Mouse (Mus musculus): ENCODE measurements around the gene Sox18. TPM values are rescaled to one million over a fixed set of nuclear protein-coding genes. Genes with fewer than 3 reads are reported as not detected.
A peak's percentile ranks its signal among the peaks of the same experiment; 100 is the strongest.

The Sox18 gene
- 25.5 and 30.5 TPM in 2 replicates for polyA plus RNA-seq (2014; fragmentation: Nextera tagmentation; extraction: Ambion mirVana)

- Histone ChIP-seq H3K36me3 (ENCODE audit: control insufficient read depth, insufficient read depth, low read length) (no peaks in the 10 kb centered on the region), H3K27me3 (replicated peaks; ENCODE audit: control insufficient read depth, insufficient read depth, low read length) (peaks cover 64% of the 10 kb centered on the region), H3K4me3 (ENCODE audit: low read depth, low read length) (peak within 1 kb of the TSS; percentile 47), H3K9ac (ENCODE audit: low read length) (peak within 1 kb of the TSS; percentile 38; the same call in 1 of the 2 replicates), H3K4me2 (ENCODE audit: low read length) (peak within 1 kb of the TSS; percentile 68), H3K27ac (ENCODE audit: low read depth) (no peak within 1 kb of the TSS), H3K9me3 (ENCODE audit: control insufficient read depth, low read length) (no peaks in the 10 kb centered on the region), H3K4me1 (replicated peaks; ENCODE audit: control insufficient read depth, insufficient read depth, low read length) (peaks cover 5% of the 10 kb centered on the region; the same call in 1 of the 2 replicates)
- under 1% methylated on average over 43 of the region's 43 CpGs for WGBS
- ATAC-seq (replicated peaks; ENCODE audit: low FRiP score, low TSS enrichment, low read depth) = no peak
- DNase-seq (ENCODE audit: low spot score) = peak; percentile 63
Measured at GRCm38 (mm10) chr2:181671326-181671725, at the start of gene Sox18. Sox18 (minus strand) TSS chr2:181671640.

- Histone ChIP-seq H3K27ac (ENCODE audit: low read depth) (no peak overlapping the region), H3K4me2 (ENCODE audit: low read length) (no peak overlapping the region), H3K27me3 (replicated peaks; ENCODE audit: control insufficient read depth, insufficient read depth, low read length) (no peaks in the 10 kb centered on the region), H3K9ac (ENCODE audit: low read length) (no peak overlapping the region), H3K9me3 (ENCODE audit: control insufficient read depth, low read length) (no peaks in the 10 kb centered on the region), H3K4me3 (ENCODE audit: low read depth, low read length) (no peak overlapping the region), H3K36me3 (ENCODE audit: control insufficient read depth, insufficient read depth, low read length) (no peaks in the 10 kb centered on the region), H3K4me1 (replicated peaks; ENCODE audit: control insufficient read depth, insufficient read depth, low read length) (no peaks in the 10 kb centered on the region)
- DNase-seq (ENCODE audit: low spot score) (peak; percentile 24), ATAC-seq (replicated peaks; ENCODE audit: low FRiP score, low TSS enrichment, low read depth) (no peak)
Measured at GRCm38 (mm10) chr2:181721200-181721599, 49.8 kb upstream of the Sox18 start.

GRCm38 (mm10) chr2:181720061-181720460, 48.6 kb upstream of the Sox18 start:
- no peak overlapping the region for H3K9ac ChIP-seq (ENCODE audit: low read length)
- 30% methylated on average over 3 of the region's 3 CpGs for WGBS
- H3K27ac ChIP-seq (ENCODE audit: low read depth) = no peak overlapping the region
- H3K27me3 ChIP-seq (replicated peaks; ENCODE audit: control insufficient read depth, insufficient read depth, low read length) = no peaks in the 10 kb centered on the region
- no peaks in the 10 kb centered on the region for H3K36me3 ChIP-seq (ENCODE audit: control insufficient read depth, insufficient read depth, low read length)
- H3K4me3 ChIP-seq (ENCODE audit: low read depth, low read length) = no peak overlapping the region
- no peak overlapping the region for H3K4me2 ChIP-seq (ENCODE audit: low read length)
- H3K9me3 ChIP-seq (ENCODE audit: control insufficient read depth, low read length) = no peaks in the 10 kb centered on the region
- H3K4me1 ChIP-seq (replicated peaks; ENCODE audit: control insufficient read depth, insufficient read depth, low read length) = 0 out of 2 replicates have a peak, but pooled peaks cover under 1% of the 10 kb centered on the region
- peak; percentile 32 for DNase-seq (ENCODE audit: low spot score)
- ATAC-seq (replicated peaks; ENCODE audit: low FRiP score, low TSS enrichment, low read depth) = no peak

GRCm38 (mm10) chr2:181716991-181717390, 45.6 kb upstream of the Sox18 start:
- Histone ChIP-seq H3K27ac (ENCODE audit: low read depth) (no peak overlapping the region), H3K36me3 (ENCODE audit: control insufficient read depth, insufficient read depth, low read length) (no peaks in the 10 kb centered on the region), H3K27me3 (replicated peaks; ENCODE audit: control insufficient read depth, insufficient read depth, low read length) (no peaks in the 10 kb centered on the region), H3K9me3 (ENCODE audit: control insufficient read depth, low read length) (no peaks in the 10 kb centered on the region), H3K9ac (ENCODE audit: low read length) (no peak overlapping the region), H3K4me3 (ENCODE audit: low read depth, low read length) (no peak overlapping the region), H3K4me1 (replicated peaks; ENCODE audit: control insufficient read depth, insufficient read depth, low read length) (0 out of 2 replicates have a peak, but pooled peaks cover 4% of the 10 kb centered on the region), H3K4me2 (ENCODE audit: low read length) (no peak overlapping the region)
- 59% methylated on average over 3 of the region's 3 CpGs for WGBS
- ATAC-seq (replicated peaks; ENCODE audit: low FRiP score, low TSS enrichment, low read depth) (no peak), DNase-seq (ENCODE audit: low spot score) (peak; percentile 44)

- Histone ChIP-seq H3K4me3 (ENCODE audit: low read depth, low read length) (0 out of 2 replicates have a peak overlapping the region, but pooled peaks have one; percentile 14), H3K27me3 (replicated peaks; ENCODE audit: control insufficient read depth, insufficient read depth, low read length) (no peaks in the 10 kb centered on the region), H3K9ac (ENCODE audit: low read length) (no peak overlapping the region), H3K27ac (ENCODE audit: low read depth) (no peak overlapping the region), H3K9me3 (ENCODE audit: control insufficient read depth, low read length) (no peaks in the 10 kb centered on the region), H3K4me1 (replicated peaks; ENCODE audit: control insufficient read depth, insufficient read depth, low read length) (0 out of 2 replicates have a peak, but pooled peaks cover 4% of the 10 kb centered on the region), H3K36me3 (ENCODE audit: control insufficient read depth, insufficient read depth, low read length) (no peaks in the 10 kb centered on the region), H3K4me2 (ENCODE audit: low read length) (peak overlapping the region; percentile 31)
- peak; percentile 42 for DNase-seq (ENCODE audit: low spot score)
- WGBS = 69% methylated on average over 3 of the region's 3 CpGs
- ATAC-seq (replicated peaks; ENCODE audit: low FRiP score, low TSS enrichment, low read depth) = no peak
Measured at GRCm38 (mm10) chr2:181715382-181715781, 43.9 kb upstream of the Sox18 start.

GRCm38 (mm10) chr2:181714903-181715326, 43.5 kb upstream of the Sox18 start, which contains the start of gene Oprl1:
Oprl1 (plus strand) TSS chr2:181715016.
- WGBS = under 1% methylated on average over 7 of the region's 7 CpGs
- H3K36me3 ChIP-seq (ENCODE audit: control insufficient read depth, insufficient read depth, low read length) = no peaks in the 10 kb centered on the region
- no peak within 1 kb of the TSS for H3K27ac ChIP-seq (ENCODE audit: low read depth)
- no peaks in the 10 kb centered on the region for H3K27me3 ChIP-seq (replicated peaks; ENCODE audit: control insufficient read depth, insufficient read depth, low read length)
- H3K9ac ChIP-seq (ENCODE audit: low read length) = no peak within 1 kb of the TSS
- H3K4me1 ChIP-seq (replicated peaks; ENCODE audit: control insufficient read depth, insufficient read depth, low read length) = 0 out of 2 replicates have a peak, but pooled peaks cover 4% of the 10 kb centered on the region
- peak; percentile 71 for ATAC-seq (replicated peaks; ENCODE audit: low FRiP score, low TSS enrichment, low read depth)
- peak; percentile 74 for DNase-seq (ENCODE audit: low spot score)
- no peaks in the 10 kb centered on the region for H3K9me3 ChIP-seq (ENCODE audit: control insufficient read depth, low read length)
- peak within 1 kb of the TSS; percentile 31 for H3K4me2 ChIP-seq (ENCODE audit: low read length)
- peak within 1 kb of the TSS; percentile 14; the same call in 1 of the 2 replicates for H3K4me3 ChIP-seq (ENCODE audit: low read depth, low read length)

- Histone ChIP-seq H3K27me3 (replicated peaks; ENCODE audit: control insufficient read depth, insufficient read depth, low read length) (no peaks in the 10 kb centered on the region), H3K4me1 (replicated peaks; ENCODE audit: control insufficient read depth, insufficient read depth, low read length) (0 out of 2 replicates have a peak, but pooled peaks cover 4% of the 10 kb centered on the region), H3K27ac (ENCODE audit: low read depth) (no peak overlapping the region), H3K4me3 (ENCODE audit: low read depth, low read length) (no peak overlapping the region), H3K4me2 (ENCODE audit: low read length) (no peak overlapping the region), H3K36me3 (ENCODE audit: control insufficient read depth, insufficient read depth, low read length) (no peaks in the 10 kb centered on the region), H3K9ac (ENCODE audit: low read length) (no peak overlapping the region), H3K9me3 (ENCODE audit: control insufficient read depth, low read length) (no peaks in the 10 kb centered on the region)
- 85% methylated on average over 1 of the region's 1 CpGs for WGBS
- ATAC-seq (replicated peaks; ENCODE audit: low FRiP score, low TSS enrichment, low read depth) (no peak), DNase-seq (ENCODE audit: low spot score) (peak; percentile 41)
Measured at GRCm38 (mm10) chr2:181713749-181714148, 42.3 kb upstream of the Sox18 start.

GRCm38 (mm10) chr2:181706668-181707067, 35.2 kb upstream of the Sox18 start:
- Histone ChIP-seq H3K4me1 (replicated peaks; ENCODE audit: control insufficient read depth, insufficient read depth, low read length) (no peaks in the 10 kb centered on the region), H3K4me2 (ENCODE audit: low read length) (no peak overlapping the region), H3K4me3 (ENCODE audit: low read depth, low read length) (no peak overlapping the region), H3K27ac (ENCODE audit: low read depth) (no peak overlapping the region), H3K9ac (ENCODE audit: low read length) (no peak overlapping the region), H3K36me3 (ENCODE audit: control insufficient read depth, insufficient read depth, low read length) (no peaks in the 10 kb centered on the region), H3K9me3 (ENCODE audit: control insufficient read depth, low read length) (no peaks in the 10 kb centered on the region), H3K27me3 (replicated peaks; ENCODE audit: control insufficient read depth, insufficient read depth, low read length) (no peaks in the 10 kb centered on the region)
- DNase-seq (ENCODE audit: low spot score) (no peak), ATAC-seq (replicated peaks; ENCODE audit: low FRiP score, low TSS enrichment, low read depth) (no peak)
- WGBS = 36% methylated on average over 4 of the region's 4 CpGs

- ATAC-seq (replicated peaks; ENCODE audit: low FRiP score, low TSS enrichment, low read depth) (no peak), DNase-seq (ENCODE audit: low spot score) (no peak)
- H3K27ac ChIP-seq (ENCODE audit: low read depth) = no peak within 1 kb of the TSS
- H3K9me3 ChIP-seq (ENCODE audit: control insufficient read depth, low read length) = no peaks in the 10 kb centered on the region
- no peak within 1 kb of the TSS for H3K4me2 ChIP-seq (ENCODE audit: low read length)
- H3K36me3 ChIP-seq (ENCODE audit: control insufficient read depth, insufficient read depth, low read length) = no peaks in the 10 kb centered on the region
- no peak within 1 kb of the TSS for H3K4me3 ChIP-seq (ENCODE audit: low read depth, low read length)
- H3K27me3 ChIP-seq (replicated peaks; ENCODE audit: control insufficient read depth, insufficient read depth, low read length) = no peaks in the 10 kb centered on the region
- no peaks in the 10 kb centered on the region; the same call in 1 of the 2 replicates for H3K4me1 ChIP-seq (replicated peaks; ENCODE audit: control insufficient read depth, insufficient read depth, low read length)
- 50% methylated on average over 5 of the region's 5 CpGs for WGBS
- no peak within 1 kb of the TSS for H3K9ac ChIP-seq (ENCODE audit: low read length)
Measured at GRCm38 (mm10) chr2:181698241-181698640, 26.8 kb upstream of the Sox18 start, which contains the start of gene Lkaaear1. Lkaaear1 (minus strand) TSS chr2:181698442.

Measured in intestine, embryonic 14.5 days (tissue).